Mouse (Mus musculus): ENCODE results near the gene Man1a.

The Man1a gene

DNA sequence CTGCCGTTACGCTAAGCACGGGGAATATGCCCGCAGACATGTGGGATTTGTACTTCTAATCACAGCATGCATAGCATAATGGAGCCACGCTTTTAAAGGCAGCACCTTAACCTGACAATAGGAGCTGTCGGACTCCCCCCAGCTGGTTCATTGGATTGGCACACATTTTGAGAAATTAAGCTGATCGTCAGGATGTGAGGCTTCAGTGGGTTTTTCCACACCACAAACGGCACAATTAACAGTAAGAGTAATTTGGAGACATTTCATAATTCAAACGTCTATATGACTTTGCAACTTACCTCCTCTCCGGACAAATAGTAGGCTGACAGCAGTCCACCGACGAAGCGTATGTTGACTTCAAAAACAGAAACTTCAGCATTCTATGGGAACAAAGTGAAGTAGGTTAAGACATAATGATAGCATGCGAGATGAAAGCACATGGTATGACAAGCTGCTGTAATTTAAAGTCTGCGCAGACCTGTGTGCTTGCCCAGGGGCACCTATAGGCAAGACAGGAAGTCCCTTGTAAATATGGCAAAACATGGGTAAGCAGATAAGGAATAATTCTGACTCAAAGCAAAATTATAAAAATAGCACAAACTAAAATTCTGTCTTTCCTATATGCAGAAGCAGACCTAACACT lies 62.2 kb downstream of the Man1a start:
- no peak for DNase-seq (ENCODE audit: low spot score in 2 of 2)

DNA sequence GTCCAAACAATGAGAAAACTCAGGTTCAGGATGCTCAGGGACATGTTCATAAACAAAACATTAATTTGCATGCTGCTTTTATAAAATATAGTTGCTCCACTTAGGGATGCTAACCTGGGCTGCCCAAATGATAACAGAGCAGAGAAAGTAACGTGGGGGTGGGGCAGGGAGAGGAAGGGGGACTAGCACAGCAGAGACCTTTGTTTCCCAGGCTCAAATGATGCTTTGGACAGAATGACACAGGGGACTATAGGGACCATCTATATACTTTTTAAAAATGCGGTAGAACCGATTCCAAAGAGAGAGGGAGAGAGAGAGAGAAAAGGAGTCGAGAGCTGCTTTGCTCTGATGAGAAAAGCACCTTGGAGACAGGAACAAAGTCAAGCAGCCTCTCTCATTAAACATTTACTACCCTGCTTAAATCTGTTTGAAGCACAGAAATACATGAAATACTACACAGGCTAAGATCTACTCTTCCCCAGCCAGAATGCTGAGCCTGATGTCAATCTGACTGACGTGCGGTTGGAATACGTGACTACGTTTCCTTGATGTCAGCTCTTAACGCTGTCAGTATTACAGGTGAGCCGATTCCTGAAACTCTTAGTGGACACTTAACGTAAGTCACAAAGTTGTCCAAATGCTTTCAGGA lies 63.1 kb downstream of the Man1a start:
- DNase-seq (ENCODE audit: low spot score in 2 of 2), result no peak

GRCm38 (mm10) chr10:54009154-54009553 lies 67.3 kb downstream of the Man1a start:
- peak in 1 of 2 experiments; percentile 40 for DNase-seq (ENCODE audit: low spot score in 2 of 2)

DNA sequence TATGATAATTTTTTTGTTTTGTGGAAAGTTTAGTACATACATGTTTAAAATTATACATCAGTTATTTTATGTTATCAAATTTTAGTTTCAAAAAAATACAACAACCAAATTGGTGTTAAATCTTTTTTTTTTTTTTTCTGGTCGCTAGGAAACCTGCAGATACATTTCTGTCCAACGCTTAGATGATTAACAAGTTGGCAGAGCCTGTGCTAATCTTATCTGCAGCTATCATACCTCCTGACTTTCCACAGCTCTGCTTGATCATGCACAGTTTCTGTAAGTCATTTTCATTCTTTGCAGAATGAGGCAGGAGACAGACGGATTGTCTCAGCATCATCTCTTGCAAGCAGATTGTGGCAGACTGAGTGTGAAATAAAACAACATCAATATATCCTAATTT lies 69.5 kb downstream of the Man1a start:
- DNase-seq (ENCODE audit: low spot score in 2 of 2), result no peak

DNA sequence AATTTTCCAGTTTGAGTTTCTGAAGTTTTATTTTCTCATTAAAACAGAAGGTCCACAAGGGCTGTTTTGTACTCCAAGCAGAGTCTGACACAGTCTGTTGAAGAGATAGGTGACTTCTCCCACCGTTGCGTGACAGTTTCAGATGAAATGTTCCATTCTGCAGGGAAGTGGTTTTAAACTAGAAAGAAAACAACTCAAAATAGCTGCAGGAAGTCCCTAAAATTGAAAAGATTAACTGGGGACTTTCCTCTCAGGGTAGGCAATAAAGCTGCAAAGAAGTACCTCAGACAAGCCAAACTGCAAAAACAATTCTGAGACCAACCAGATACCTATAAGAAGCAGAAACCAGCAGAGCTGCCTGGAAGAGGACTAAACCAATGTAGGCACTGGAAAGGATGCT lies 70.6 kb downstream of the Man1a start:
- DNase-seq (ENCODE audit: low spot score in 2 of 2), result no peak

DNA sequence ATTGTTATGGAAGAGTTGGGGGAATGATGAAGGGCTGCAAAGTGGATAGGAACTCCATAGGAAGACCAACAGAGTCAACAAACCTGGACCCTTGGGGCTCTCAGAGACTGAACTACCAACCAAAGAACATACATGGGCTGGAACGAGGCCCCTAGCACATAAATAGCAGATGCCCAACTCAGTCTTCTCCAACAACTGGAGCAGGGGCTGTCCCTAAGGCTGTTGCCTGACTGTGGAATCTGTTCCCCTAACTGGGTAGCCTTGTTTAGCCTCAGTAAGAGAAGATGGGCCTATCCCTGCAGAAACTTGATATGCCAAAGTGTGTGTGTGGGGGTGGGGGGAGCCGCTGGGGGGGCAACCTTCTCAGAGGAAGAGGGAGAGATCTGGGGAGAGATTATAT lies 73.5 kb downstream of the Man1a start:
- no peak for DNase-seq (ENCODE audit: low spot score in 2 of 2)

DNA sequence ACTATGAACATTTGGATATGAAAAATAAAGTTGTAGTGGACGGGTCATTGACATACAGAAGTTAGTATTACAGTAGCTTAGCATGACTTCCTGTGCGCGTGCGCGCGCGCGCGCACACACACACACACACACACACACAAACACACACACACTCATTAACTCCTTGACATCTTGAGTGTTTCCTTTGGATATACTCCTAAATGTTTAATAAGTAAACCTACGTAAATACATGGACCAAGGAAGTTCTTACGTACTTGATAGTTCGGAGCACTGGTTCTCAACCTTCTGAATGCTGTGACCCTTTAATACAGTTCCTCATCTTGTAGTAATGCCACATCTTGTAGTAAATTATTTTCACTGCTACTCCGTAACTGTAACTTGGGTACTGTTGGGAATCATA lies 79.1 kb downstream of the Man1a start:
- DNase-seq (ENCODE audit: low spot score in 2 of 2), result no peak

GRCm38 (mm10) chr10:53996216-53996615 lies 80.2 kb downstream of the Man1a start:
- no peak for DNase-seq (ENCODE audit: low spot score in 2 of 2)

- DNase-seq (ENCODE audit: low spot score in 2 of 2), result no peak
Observed at GRCm38 (mm10) chr10:53994591-53994990, 81.8 kb downstream of the Man1a start.

GRCm38 (mm10) chr10:53990434-53990833 lies 86.0 kb downstream of the Man1a start:
- DNase-seq (ENCODE audit: low spot score in 2 of 2), result no peak

- DNase-seq (ENCODE audit: low spot score in 2 of 2), result no peak
Observed at GRCm38 (mm10) chr10:53984894-53985293, 91.5 kb downstream of the Man1a start.

GRCm38 (mm10) chr10:53984086-53984485 lies 92.3 kb downstream of the Man1a start:
- DNase-seq (ENCODE audit: low spot score in 2 of 2), result no peak

DNA sequence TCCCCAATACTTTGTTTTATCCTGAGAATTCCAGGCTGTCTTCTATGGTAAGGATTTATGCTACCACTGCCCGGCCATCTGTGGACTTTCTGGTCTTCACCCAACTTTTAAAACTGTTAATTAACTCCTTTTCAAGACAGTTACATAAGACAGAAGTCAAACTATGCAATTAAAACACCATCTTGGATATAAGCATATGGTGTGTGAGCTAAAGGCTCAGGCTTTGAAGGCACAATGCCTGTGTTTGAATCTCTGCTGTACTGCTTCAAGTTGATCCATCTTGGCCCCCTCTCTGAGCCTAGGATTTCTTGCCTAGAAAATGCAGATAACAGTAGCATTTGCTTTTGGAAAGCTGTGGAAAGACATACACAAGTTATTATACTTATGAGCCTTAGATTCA lies 97.8 kb downstream of the Man1a start:
- DNase-seq (ENCODE audit: low spot score in 2 of 2), result no peak

DNA sequence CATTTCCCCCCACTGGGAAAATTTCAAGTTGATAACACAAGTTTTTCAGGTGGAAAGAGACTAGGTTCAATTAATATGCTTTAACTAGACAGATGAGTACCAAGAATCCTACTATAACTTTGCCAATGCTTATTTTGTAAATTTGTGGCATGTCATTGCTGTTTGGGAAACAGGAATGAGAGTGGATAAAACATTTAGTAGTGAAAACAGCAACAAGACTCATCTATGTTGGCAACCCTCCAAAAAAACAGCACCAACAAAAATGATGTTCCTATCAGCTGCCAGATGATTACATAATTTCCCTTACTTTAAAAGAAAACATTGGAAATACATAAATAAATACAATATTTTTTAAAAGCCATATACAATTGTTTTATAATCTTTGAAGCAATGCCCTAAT lies 102.2 kb downstream of the Man1a start:
- no peak for DNase-seq (ENCODE audit: low spot score in 2 of 2)

- DNase-seq (ENCODE audit: low spot score in 2 of 2), result no peak
Observed at GRCm38 (mm10) chr10:53959759-53960158, 116.7 kb downstream of the Man1a start.

DNA sequence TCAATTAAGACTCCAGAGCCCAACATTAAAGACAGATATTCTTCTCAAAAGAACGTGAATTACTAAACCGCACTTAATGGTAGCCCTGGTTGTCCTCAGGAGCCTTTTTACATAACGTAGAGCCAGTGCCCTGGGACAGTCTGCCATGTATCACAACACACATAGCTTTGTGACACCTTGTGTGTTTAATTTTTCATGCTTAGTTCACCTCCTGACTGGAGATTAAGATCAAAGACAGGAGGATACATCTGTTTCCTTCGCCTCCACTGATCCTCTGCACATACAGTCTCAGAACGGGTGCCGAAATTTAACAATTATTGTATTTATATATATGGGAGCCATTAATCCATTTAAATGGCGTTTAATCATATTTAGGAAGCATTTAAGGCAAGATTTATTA lies 134.8 kb downstream of the Man1a start:
- no peak for DNase-seq (ENCODE audit: low spot score in 2 of 2)

DNA sequence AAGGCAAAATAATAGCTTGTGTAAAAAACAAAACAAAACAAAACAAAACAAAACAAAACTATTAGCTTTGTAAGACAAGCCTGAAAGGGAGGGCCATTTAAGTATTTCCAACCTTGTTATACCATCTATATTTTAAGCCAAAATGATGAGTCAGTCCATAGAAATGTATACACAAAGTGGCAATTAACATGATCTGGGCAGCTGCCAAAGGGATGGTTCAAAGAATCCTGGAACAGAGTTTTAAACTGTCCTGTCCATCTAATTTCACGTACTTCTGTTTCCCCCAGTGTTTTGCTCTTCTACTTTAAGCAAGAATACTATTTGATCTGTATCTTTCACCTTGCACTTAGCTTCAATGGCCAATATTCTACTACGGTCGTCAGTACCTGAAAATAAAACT lies 138.2 kb downstream of the Man1a start:
- no peak for DNase-seq (ENCODE audit: low spot score in 2 of 2)

DNA sequence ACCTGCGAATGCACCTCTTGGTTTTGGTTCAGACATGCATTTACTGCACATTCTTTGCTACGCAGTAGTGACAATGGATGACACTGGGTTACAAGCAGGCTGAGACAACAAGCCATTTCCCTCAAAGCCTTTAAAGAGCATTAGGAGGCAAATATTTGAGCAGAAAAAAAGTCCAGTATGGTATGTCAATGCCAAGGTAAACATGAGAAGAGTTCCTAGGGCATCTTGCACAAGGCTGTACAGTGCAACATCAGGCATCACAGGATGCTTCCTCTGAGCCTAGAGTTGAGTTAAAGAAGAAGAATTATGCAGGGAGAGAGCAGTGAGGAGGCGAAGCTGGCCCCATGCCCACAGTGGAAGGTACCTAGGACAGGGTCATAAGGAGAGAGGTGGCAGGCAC lies 140.3 kb downstream of the Man1a start:
- no peak for DNase-seq (ENCODE audit: low spot score in 2 of 2)

DNA sequence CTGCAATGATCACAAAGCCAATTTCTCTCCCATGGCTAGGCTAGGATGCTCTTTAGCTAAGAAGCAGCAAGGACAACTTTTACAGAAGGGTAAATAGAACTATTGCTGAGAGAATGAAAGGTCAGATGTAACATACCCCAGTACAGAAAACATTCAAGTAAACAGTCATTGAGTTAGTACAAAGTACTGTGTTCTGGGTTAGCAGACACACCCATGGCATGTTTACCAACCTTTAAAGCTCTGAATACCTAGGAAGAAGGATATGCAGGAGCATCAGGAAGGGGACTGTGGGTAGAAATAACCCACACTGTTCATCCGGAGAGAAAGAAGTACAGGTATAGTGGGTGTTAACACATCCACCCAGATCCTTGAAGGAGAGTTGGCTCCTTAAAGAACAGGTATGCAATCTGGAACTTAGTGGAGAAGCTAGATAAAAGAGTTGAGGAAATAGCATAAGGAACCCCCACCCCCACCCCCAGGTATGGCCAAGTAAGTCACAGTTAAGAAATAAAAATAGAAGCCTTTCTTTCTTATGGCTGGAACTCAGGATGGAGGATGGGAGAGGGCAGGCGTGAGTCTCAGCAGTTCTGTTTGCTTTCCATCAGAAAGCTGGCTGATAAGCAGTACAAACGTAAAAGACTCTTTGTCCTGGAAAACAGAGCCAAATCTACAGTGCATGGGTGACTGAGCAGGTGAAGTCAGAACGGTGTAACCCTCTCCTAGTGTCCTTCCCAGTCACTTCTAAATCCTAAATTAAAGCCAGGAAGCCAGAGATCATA lies 146.5 kb downstream of the Man1a start:
- no peak for DNase-seq (ENCODE audit: low spot score in 2 of 2)

DNA sequence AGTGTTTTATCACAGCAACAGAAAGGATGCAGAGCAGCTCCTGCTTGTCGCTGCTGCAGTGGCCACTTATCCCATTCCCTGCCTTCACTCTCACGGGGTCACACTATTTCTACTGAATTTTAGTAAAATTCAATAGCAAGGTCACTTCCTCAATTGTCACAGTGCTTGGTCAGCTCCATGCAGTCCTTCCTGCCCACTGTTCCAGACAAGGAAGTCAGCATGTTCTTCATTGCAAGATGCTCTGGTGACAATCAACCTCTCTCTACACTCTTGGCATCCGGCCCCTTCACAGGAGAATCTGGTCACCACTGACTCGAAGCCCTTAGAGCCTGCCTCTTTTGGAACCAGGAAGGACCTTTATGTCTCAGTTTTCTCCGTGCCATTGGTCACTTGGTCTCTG lies 148.5 kb downstream of the Man1a start:
- DNase-seq (ENCODE audit: low spot score in 2 of 2), result no peak

- no peak for DNase-seq (ENCODE audit: low spot score in 2 of 2)
Observed at GRCm38 (mm10) chr10:53925456-53925855, 151.0 kb downstream of the Man1a start.

DNA sequence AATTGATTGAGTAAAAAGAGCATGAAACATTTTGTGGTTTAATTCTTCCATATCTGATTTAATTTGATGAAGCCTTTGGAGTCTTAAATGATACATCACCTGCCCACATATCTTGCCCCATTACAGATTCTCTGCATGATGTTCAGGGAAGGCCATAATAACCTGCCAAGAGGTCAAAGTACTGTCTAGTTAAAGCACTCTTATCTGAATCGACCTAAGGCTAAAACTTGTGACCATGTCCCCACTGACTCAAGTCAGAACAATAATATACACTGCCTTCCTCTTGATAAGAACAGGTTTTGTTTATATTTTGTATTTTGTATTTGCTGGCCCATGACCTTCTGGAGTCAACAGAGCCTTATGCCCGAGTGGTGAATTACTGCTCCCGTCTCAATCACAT lies 154.2 kb downstream of the Man1a start:
- DNase-seq (ENCODE audit: low spot score in 2 of 2), result no peak

DNA sequence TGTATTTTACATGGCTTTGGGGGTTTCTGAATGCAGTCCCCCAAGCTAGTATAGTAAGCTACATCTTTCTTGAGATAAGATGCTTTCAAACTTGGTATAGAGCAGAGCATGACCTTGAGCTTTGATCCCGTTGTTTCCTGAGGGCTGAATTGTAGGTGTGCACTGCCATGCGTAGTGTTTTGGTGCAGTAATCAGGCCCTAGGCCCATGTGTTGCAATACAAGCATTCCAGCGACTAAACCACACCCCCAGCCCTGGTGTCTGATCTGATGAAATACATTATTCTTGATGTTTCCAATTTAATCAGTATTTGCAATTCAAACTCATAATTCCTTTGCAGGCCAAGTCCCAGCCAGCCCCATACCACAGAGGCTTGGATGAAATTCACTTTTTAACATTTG lies 158.9 kb downstream of the Man1a start:
- DNase-seq (ENCODE audit: low spot score in 2 of 2), result no peak
